Mouse (Mus musculus): Measurements from ENCODE around the gene Galnt11. TPM values are rescaled to one million over a fixed set of nuclear protein-coding genes. Genes with fewer than 3 reads are reported as not detected.
"Not testable (repeated sequence)": the region's sequence is repeated elsewhere in the genome, so short reads cannot be mapped to it uniquely, and the experiment has no call there.

Galnt11 gene
- polyA plus RNA-seq, 1 experiment from 2014 or later = 36.2 TPM

DNA sequence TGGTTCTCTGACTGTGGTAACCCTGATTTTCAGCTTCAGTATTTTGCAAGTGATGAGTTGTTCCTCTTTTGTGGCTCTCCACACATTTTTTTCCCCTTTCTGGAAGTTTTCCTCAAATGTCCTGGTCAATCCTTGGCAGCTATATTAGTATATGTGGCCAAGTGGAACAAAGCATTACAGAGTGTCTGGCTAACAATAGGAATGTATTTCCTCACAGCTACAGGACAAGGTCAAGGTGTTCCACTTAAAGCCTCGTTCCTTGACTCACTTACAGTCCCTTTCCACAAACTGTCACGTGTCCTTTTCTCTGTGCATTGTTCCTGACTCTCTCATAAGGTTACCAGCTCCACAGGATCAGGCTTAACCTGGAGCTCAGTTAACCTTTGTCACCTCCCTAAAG is 37.1 kb upstream of the Galnt11 start:
- H3K4me2 ChIP-seq = no peak overlapping the region
- TF ChIP-seq CTCF (IDR thresholded peaks at IDR 0.05; ENCODE audit: low read depth) = no peak
- 24% methylated on average over 2 of the region's 2 CpGs for WGBS
- no peaks in the 10 kb centered on the region for H3K9me3 ChIP-seq (ENCODE audit: low read depth, low read length)
- H3K4me1 ChIP-seq (ENCODE audit: insufficient read depth) = no peaks in the 10 kb centered on the region
- no peak overlapping the region for H3K9ac ChIP-seq
- no peaks in the 10 kb centered on the region for H3K27me3 ChIP-seq (ENCODE audit: insufficient read depth, low read length)
- no peak overlapping the region for H3K27ac ChIP-seq (ENCODE audit: low read depth)
- ATAC-seq (ENCODE audit: insufficient read depth) (no peak), DNase-seq (no peak)
- H3K36me3 ChIP-seq (ENCODE audit: insufficient read depth) = no peaks in the 10 kb centered on the region
- no peak overlapping the region for H3K4me3 ChIP-seq (ENCODE audit: low read depth, low read length)

- H3K4me1 ChIP-seq (ENCODE audit: insufficient read depth) = no peaks in the 10 kb centered on the region
- no peak overlapping the region for H3K4me3 ChIP-seq (ENCODE audit: low read depth, low read length)
- H3K4me2 ChIP-seq = no peak overlapping the region
- no peak overlapping the region for H3K27ac ChIP-seq (ENCODE audit: low read depth)
- DNase-seq = no peak
- ATAC-seq (ENCODE audit: insufficient read depth) = no peak
- no peaks in the 10 kb centered on the region for H3K9me3 ChIP-seq (ENCODE audit: low read depth, low read length)
- H3K36me3 ChIP-seq (ENCODE audit: insufficient read depth) = no peaks in the 10 kb centered on the region
- no peak overlapping the region for H3K9ac ChIP-seq
- no peaks in the 10 kb centered on the region for H3K27me3 ChIP-seq (ENCODE audit: insufficient read depth, low read length)
- TF ChIP-seq CTCF (IDR thresholded peaks at IDR 0.05; ENCODE audit: low read depth) = no peak
Observed at GRCm38 (mm10) chr5:25187727-25188126, 34.0 kb upstream of the Galnt11 start.

GRCm38 (mm10) chr5:25188802-25189201 is 32.9 kb upstream of the Galnt11 start:
- no peak overlapping the region for H3K4me2 ChIP-seq
- H3K27me3 ChIP-seq (ENCODE audit: insufficient read depth, low read length) = no peaks in the 10 kb centered on the region
- no peak overlapping the region for H3K4me3 ChIP-seq (ENCODE audit: low read depth, low read length)
- no peak overlapping the region for H3K27ac ChIP-seq (ENCODE audit: low read depth)
- H3K9me3 ChIP-seq (ENCODE audit: low read depth, low read length) = no peaks in the 10 kb centered on the region
- H3K4me1 ChIP-seq (ENCODE audit: insufficient read depth) = no peaks in the 10 kb centered on the region
- DNase-seq = peak; percentile 47
- no peaks in the 10 kb centered on the region for H3K36me3 ChIP-seq (ENCODE audit: insufficient read depth)
- H3K9ac ChIP-seq = no peak overlapping the region
- no peak for ATAC-seq (ENCODE audit: insufficient read depth)
- peak; percentile 63 for TF ChIP-seq CTCF (IDR thresholded peaks at IDR 0.05; ENCODE audit: low read depth)
- 35% methylated on average over 1 of the region's 1 CpGs for WGBS

DNA sequence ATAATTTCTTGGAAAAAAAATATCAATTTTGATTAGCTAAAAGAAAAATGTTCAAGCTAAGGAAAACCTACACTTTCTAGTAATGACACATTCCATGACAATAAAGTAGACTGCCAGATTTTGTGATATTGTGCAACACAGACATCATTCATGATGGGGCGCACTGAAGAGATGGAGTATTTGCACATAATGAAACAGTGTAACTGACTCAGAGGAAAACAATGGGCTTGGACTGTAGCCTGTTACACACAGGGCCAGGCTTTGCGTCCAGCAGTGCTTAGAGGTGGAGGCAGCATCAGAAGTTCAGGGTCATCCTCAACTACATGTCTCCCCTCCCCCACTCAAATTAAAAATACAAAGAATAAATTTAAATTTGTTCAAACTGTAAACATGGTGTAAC is 31.2 kb upstream of the Galnt11 start:
- no peaks in the 10 kb centered on the region for H3K27me3 ChIP-seq (ENCODE audit: insufficient read depth, low read length)
- no peak overlapping the region for H3K9ac ChIP-seq
- TF ChIP-seq CTCF (IDR thresholded peaks at IDR 0.05; ENCODE audit: low read depth) = no peak
- H3K4me3 ChIP-seq (ENCODE audit: low read depth, low read length) = no peak overlapping the region
- no peaks in the 10 kb centered on the region for H3K9me3 ChIP-seq (ENCODE audit: low read depth, low read length)
- 84% methylated on average over 2 of the region's 2 CpGs for WGBS
- H3K36me3 ChIP-seq (ENCODE audit: insufficient read depth) = no peaks in the 10 kb centered on the region
- ATAC-seq (ENCODE audit: insufficient read depth) = no peak
- no peaks in the 10 kb centered on the region for H3K4me1 ChIP-seq (ENCODE audit: insufficient read depth)
- no peak overlapping the region for H3K27ac ChIP-seq (ENCODE audit: low read depth)
- DNase-seq = no peak
- H3K4me2 ChIP-seq = no peak overlapping the region

- Histone ChIP-seq H3K9me3 (ENCODE audit: low read depth, low read length) (no peaks in the 10 kb centered on the region), H3K4me2 (no peak overlapping the region), H3K9ac (no peak overlapping the region), H3K4me1 (ENCODE audit: insufficient read depth) (no peaks in the 10 kb centered on the region), H3K27ac (ENCODE audit: low read depth) (no peak overlapping the region), H3K4me3 (ENCODE audit: low read depth, low read length) (no peak overlapping the region), H3K36me3 (ENCODE audit: insufficient read depth) (no peaks in the 10 kb centered on the region), H3K27me3 (ENCODE audit: insufficient read depth, low read length) (no peaks in the 10 kb centered on the region)
- DNase-seq = no peak
- no peak for TF ChIP-seq CTCF (IDR thresholded peaks at IDR 0.05; ENCODE audit: low read depth)
- no peak for ATAC-seq (ENCODE audit: insufficient read depth)
- WGBS = 50% methylated on average over 1 of the region's 1 CpGs
Observed at GRCm38 (mm10) chr5:25211872-25212271, 9.8 kb upstream of the Galnt11 start.

- H3K27me3 ChIP-seq (ENCODE audit: insufficient read depth, low read length); DNase-seq; H3K36me3 ChIP-seq (ENCODE audit: insufficient read depth); H3K9ac ChIP-seq; H3K4me1 ChIP-seq (ENCODE audit: insufficient read depth); ATAC-seq (ENCODE audit: insufficient read depth); H3K4me3 ChIP-seq (ENCODE audit: low read depth, low read length); H3K27ac ChIP-seq (ENCODE audit: low read depth); H3K9me3 ChIP-seq (ENCODE audit: low read depth, low read length); H3K4me2 ChIP-seq: not testable (repeated sequence)
Observed at GRCm38 (mm10) chr5:25213216-25213615, 8.5 kb upstream of the Galnt11 start.

GRCm38 (mm10) chr5:25215006-25215405 is 6.7 kb upstream of the Galnt11 start:
- Histone ChIP-seq H3K27me3 (ENCODE audit: insufficient read depth, low read length) (no peaks in the 10 kb centered on the region), H3K4me2 (no peak overlapping the region), H3K4me1 (ENCODE audit: insufficient read depth) (no peaks in the 10 kb centered on the region), H3K36me3 (ENCODE audit: insufficient read depth) (no peaks in the 10 kb centered on the region), H3K9me3 (ENCODE audit: low read depth, low read length) (no peaks in the 10 kb centered on the region), H3K4me3 (ENCODE audit: low read depth, low read length) (no peak overlapping the region), H3K27ac (ENCODE audit: low read depth) (no peak overlapping the region), H3K9ac (no peak overlapping the region)
- WGBS = 69% methylated on average over 6 of the region's 6 CpGs
- no peak for TF ChIP-seq CTCF (IDR thresholded peaks at IDR 0.05; ENCODE audit: low read depth)
- no peak for ATAC-seq (ENCODE audit: insufficient read depth)
- DNase-seq = no peak
